Mouse (Mus musculus): ENCODE data around the gene 1700123O20Rik. TPM values are rescaled to one million over a fixed set of nuclear protein-coding genes. Genes with fewer than 3 reads are reported as not detected.

The 1700123O20Rik gene
- polyA plus RNA-seq, 1 experiment = 61.5 TPM

- DNase-seq (ENCODE audit: low read depth) = no peak
These were observed 7.2 kb upstream of the 1700123O20Rik start for GRCm38 (mm10) chr14:54678657-54679304.

- no peak for DNase-seq (ENCODE audit: low read depth)
These were observed 3.6 kb upstream of the 1700123O20Rik start for GRCm38 (mm10) chr14:54682396-54682795.

GRCm38 (mm10) chr14:54685471-54685870, 545 bp upstream of the 1700123O20Rik start:
- no peak for DNase-seq (ENCODE audit: low read depth)

GRCm38 (mm10) chr14:54686522-54687143, 617 bp downstream of the 1700123O20Rik start, which contains the start of gene Acin1:
Gene Acin1, minus strand, starts transcription at chr14:54686931.
- DNase-seq (ENCODE audit: low read depth) = peak; percentile 95

DNA sequence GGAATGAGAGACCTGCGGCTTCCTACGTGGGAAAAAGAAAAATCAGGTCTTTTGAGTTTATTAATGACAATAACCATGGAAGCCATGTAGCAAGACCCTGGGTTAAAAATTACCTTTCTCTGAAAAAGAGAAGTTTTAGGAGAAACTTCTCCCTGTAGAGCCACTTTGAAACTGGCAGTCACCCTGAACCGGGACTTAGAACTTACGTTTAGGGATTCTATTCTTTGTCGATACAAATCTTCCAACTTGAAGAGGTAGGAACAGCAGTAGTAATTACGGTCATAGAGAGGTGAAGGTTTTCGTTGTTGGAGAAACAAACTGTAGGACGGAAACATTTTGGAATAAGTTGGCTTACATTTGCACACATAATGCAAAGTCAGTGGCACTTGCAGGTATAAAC, 1.2 kb downstream of the 1700123O20Rik start:
- no peak for DNase-seq (ENCODE audit: low read depth)

DNA sequence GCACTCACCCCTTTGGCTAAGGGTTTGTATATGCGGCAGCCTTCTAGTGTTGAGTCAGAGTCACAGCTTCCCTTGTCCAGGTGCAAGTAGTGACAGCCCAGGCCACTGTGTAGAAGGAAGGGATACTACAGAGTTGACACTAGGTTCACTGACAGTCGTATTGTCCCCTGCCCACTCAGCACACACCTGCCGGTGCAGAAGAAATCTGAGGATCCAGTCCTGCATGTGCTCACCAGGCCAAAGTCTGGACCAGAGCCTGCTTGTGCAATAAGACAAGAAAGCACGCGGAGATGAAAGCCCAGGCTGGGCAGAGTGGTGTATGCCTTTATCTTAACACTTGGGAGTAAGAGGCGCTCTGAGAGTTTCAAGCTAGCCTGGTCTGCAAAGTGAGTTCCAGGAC, 9.0 kb downstream of the 1700123O20Rik start:
- DNase-seq (ENCODE audit: low read depth) = no peak

DNA sequence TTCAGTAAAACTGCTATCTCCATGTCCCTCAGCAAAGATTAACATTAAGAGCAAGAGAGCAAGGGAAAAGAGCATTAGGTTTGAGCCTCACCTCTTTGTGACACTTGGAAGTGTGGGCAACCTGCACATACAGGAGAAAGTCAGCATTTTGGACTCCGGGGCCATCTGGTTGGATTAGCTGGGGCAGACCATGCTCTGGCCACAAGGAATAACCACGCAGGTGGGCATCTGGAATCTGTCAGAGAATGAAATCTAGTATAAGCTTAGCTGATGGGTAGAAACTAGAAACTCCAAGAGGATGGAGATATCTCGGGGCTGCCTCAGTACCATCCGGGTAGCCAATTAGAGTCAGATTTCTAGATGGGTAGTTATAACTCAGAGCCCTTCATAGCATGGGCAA, 10.7 kb downstream of the 1700123O20Rik start:
- DNase-seq (ENCODE audit: low read depth) = no peak

DNA sequence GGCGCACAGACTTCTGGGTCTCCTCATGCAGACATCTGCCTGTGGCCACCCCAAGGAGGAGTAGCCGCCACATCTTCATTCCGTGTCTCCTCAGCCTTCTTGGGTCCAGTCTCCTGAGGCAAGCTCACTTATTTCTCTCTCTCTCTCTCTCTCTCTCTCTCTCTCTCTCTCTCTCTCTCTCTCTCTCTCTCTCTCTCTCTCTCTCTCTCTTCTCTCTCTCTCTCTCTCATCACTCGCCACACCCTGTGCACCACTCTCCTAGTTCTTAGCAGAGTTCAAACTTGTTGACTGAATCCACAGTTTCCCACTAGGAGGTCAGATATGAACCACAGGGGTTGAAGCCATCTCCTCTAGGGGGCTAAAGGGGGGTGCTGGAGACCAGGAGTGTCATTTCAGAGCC, 12.7 kb downstream of the 1700123O20Rik start, which contains the start of gene Gm29776:
Gene Gm29776, minus strand, starts transcription at position 101 of the 400 bp plus-strand sequence.
- DNase-seq (ENCODE audit: low read depth) = no peak

DNA sequence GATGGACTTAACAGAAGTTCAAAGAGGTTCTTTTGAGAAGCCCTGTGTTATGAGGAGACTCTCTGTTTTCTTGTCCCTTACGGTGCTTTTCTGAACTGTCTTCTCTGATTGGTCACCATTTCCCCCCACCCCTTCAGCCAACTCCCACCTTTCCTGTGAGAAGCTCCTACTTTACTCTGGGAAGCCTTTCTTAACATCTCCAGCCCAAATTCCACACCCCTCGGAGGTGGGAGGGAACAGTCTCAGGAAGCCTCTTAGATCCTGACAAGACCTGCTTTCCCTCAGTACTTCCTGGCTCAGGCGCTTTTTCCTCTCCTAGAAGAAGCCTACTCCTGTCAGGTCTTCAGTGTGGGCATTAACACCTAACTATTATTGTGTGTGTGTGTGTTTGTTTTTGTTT, 13.6 kb downstream of the 1700123O20Rik start:
- no peak for DNase-seq (ENCODE audit: low read depth)

GRCm38 (mm10) chr14:54701298-54701697, 15.3 kb downstream of the 1700123O20Rik start:
- DNase-seq (ENCODE audit: low read depth) = no peak

- no peak for DNase-seq (ENCODE audit: low read depth)
These were observed 17.2 kb downstream of the 1700123O20Rik start for GRCm38 (mm10) chr14:54703207-54703606.

DNA sequence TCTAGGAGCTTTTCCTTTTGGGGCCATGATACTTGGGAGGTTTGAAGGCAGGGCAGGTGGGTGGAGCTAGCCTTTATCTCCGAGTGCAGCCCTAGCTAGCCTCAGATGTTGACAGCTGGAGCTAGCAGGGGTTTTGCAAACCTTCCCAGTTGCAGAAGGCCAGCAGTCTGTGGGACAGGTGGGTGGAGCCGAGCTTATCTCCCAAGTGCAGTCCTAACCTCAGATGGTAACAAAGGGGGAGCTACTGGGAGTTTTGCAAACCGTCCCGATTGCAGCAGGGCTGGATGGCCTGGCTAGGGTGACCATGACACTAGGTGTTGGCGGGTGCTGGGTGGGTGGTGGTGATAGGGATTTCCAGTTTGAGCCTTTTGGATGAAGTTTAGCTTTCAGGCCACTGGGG, 19.8 kb downstream of the 1700123O20Rik start:
- no peak for DNase-seq (ENCODE audit: low read depth)

GRCm38 (mm10) chr14:54706589-54707320, 20.7 kb downstream of the 1700123O20Rik start:
- no peak for DNase-seq (ENCODE audit: low read depth)

DNA sequence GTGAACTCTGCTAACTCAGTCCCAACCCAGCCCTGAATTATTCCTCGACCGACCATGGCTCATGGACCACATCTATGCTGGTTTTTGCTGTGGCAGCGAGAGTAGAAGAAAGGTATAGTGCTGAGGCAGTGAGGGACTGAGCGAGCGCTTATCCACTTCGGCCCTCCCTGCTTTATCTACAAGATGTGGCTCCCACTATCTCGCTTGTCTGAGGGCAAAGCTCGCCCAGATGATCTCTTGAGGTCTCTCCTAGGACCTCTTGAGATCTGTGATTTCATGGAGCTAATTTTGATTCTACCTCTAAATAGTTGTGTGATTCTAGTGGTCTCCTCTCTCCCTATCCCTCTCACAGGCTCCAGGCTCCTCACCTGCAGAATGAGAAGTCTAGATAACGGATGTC, 23.0 kb downstream of the 1700123O20Rik start:
- DNase-seq (ENCODE audit: low read depth) = no peak

- DNase-seq (ENCODE audit: low read depth) = no peak
These were observed 26.1 kb downstream of the 1700123O20Rik start, which contains the start of gene Cebpe for GRCm38 (mm10) chr14:54712074-54712473. Gene Cebpe, minus strand, starts transcription at chr14:54712174.

DNA sequence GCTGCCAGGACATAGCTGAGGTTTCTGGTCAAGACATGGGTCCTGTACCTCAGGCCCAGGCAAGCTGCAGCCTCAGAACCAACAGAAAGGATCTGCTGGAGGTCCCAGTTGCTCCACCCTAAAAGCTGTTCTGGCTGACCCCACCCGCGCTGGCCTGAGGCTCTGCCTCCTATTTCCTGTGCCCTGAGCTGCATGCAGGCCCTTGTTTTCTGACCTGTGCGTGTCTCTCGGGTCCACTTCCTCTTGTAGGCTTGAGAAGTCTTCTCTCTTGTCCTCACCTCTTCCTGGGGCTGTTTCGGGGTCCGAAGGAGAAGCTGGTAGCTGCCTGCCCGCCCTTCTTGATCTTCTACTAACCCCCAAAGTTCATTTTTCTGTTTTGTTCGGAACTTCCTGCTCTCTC, 26.8 kb downstream of the 1700123O20Rik start:
- no peak for DNase-seq (ENCODE audit: low read depth)

DNA sequence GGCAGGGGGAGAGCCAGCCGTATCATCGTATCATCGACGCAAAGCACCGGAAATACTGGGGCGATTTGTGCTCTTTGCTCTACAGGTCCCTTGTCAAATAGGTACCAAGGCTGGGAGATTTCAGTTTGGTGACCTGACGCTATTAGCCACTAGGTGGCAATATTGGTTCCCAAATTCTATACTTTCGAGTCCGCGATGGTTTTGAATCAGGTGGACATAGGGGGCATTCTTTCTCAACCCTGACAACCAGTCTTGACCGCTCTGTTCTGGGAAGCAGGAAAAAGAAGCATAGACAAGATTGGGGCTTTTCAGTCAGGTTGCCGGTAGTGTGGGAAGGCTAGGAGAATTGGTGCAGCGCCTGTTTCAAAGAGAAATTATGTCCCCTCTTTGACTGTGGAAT, 28.1 kb downstream of the 1700123O20Rik start:
- DNase-seq (ENCODE audit: low read depth) = no peak

- DNase-seq (ENCODE audit: low read depth) = no peak
These were observed 28.6 kb downstream of the 1700123O20Rik start for GRCm38 (mm10) chr14:54714617-54715081.

DNA sequence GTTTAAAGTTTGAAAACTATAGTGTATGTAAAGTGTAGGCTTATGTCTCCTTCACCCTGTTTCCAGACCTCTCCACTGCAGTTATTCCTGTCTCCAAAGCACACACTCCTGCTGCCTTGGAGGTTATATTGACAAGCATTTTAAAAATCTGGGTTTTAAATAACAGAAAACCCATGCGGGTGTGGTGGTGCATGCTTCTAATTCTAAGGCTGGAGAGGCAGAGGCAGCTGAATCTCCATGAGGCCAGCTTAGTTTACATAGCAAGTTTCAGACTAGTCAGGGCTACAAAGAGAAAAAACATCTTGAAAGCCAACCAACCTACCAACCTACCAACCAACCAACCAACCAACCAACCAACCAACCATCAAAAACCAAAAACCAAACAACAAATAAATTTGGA, 29.4 kb downstream of the 1700123O20Rik start:
- DNase-seq (ENCODE audit: low read depth) = no peak

GRCm38 (mm10) chr14:54720041-54720440, 34.0 kb downstream of the 1700123O20Rik start:
- DNase-seq (ENCODE audit: low read depth) = no peak

GRCm38 (mm10) chr14:54720654-54721350, 34.8 kb downstream of the 1700123O20Rik start:
- DNase-seq (ENCODE audit: low read depth) = no peak

- DNase-seq (ENCODE audit: low read depth) = no peak
These were observed 35.7 kb downstream of the 1700123O20Rik start for GRCm38 (mm10) chr14:54721711-54722110.
